ENCODE assay signal across 8 mouse cellular contexts in the genomic region with DNA sequence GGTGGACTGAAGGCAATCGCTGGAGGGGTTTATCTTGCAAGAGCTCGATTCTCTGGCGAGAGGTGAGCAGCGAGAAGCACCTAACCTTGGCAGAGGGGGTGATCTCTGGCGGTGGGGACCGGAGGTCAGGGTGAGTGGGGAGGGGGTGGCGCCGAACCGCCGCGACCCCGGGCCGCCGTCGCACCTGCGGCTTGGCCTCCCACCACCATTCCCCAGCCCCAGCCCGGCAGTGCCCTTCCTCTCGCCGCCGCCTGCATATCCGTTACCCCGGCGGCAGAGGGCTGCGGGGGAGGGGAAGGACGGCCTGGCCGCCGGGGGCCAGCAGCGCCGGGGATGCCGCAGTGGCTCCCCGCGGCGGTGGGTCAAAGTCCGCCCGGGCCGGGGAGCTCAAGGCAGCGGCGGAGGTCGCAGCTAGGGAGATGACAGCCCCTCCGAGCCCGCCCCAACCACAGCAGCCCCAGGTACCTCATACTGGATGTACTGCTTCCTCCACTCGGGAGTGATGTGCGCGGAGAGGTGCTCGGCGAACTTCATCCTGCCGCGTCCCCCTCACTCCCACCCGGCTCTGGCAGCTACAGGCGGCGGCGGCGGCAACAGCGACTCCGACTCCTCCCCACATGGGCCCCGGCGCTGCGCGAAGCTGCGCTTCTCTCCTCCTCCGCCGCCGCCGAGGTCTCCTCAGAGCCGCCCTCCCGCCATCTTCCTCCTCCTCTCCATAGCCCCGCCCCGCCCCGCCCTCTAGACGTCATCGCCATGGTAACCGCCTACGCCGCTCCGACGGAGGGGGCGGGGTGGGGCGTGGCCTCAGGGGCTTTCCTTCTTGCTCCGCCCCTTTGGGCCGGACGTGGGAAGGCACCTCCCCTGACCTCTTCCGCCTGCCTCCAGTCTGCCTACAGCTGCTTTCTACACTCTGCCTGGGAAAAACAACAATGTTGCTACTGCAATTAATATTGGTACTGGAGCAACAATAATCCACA. TPM values are rescaled to one million over a fixed set of nuclear protein-coding genes. Genes with fewer than 3 reads are reported as not detected.
DNase-seq lines count a peak whose midpoint lies in the region; ATAC-seq and TF ChIP-seq lines count a peak whose summit lies in the region.

A gene (minus strand): TSS at position 715 of the 977 bp plus-strand sequence.

- peak; percentile 84 for ATAC-seq in cerebellum, adult (ENCODE audit: insufficient number of reproducible peaks, low FRiP score, low TSS enrichment)
- peak; percentile 95 for ATAC-seq in forebrain, embryonic 14.5 days
- peak; percentile 90 for ATAC-seq in neutrophil, adult 5-6 weeks (ENCODE audit: extremely low read depth, insufficient number of reproducible peaks, low FRiP score, poor library complexity, severe bottlenecking)

- peak within 1 kb of the TSS; percentile 66 for H3K4me3 ChIP-seq in ES-Bruce4 (ENCODE audit: low read depth, low read length)
- H3K4me3 ChIP-seq in forebrain, embryonic 14.5 days (ENCODE audit: low read depth, low read length): peak within 1 kb of the TSS; percentile 96
- H3K4me3 ChIP-seq in lung, adult 2 months (replicated peaks; ENCODE audit: extremely low read depth, low read depth, low read length): peak within 1 kb of the TSS; percentile 90

- H3K9ac ChIP-seq in ES-Bruce4 (ENCODE audit: low read depth, poor library complexity, severe bottlenecking): peak within 1 kb of the TSS; percentile 58
- peak within 1 kb of the TSS; percentile 94 for H3K9ac ChIP-seq in forebrain, embryonic 14.5 days (ENCODE audit: low read length)

- peak within 1 kb of the TSS; percentile 58 for H3K4me2 ChIP-seq in forebrain, embryonic 14.5 days (ENCODE audit: low read length)

- intact Hi-C loops in heart, postnatal 25 days (cut with DNase I): loop anchor here (5.0 kb wide), 1 partner anchor 110 kb away; no protein-coding TSS in a partner anchor

- no peaks in the 10 kb centered on the region for H3K4me1 ChIP-seq in ES-Bruce4 (ENCODE audit: control insufficient read depth, insufficient read depth, low read length)
- H3K4me1 ChIP-seq in forebrain, embryonic 14.5 days (ENCODE audit: control insufficient read depth, insufficient read depth, low read length): peaks cover 5% of the 10 kb centered on the region; the same call in 1 of the 2 replicates
- H3K4me1 ChIP-seq in lung, adult 2 months (ENCODE audit: control insufficient read depth, insufficient read depth, low read length): peaks cover 5% of the 10 kb centered on the region

- TF ChIP-seq CTCF in ES-Bruce4 (IDR thresholded peaks at IDR 0.05; ENCODE audit: low read depth, low read length): no peak
- no peak for TF ChIP-seq CTCF in lung, adult 2 months (IDR thresholded peaks at IDR 0.05; ENCODE audit: insufficient read depth, low read length)

- H3K36me3 ChIP-seq in ES-Bruce4 (ENCODE audit: control insufficient read depth, insufficient read depth, low read length, poor library complexity, severe bottlenecking): no peaks in the 10 kb centered on the region
- H3K36me3 ChIP-seq in forebrain, embryonic 14.5 days (ENCODE audit: control insufficient read depth, insufficient read depth, low read length): no peaks in the 10 kb centered on the region

- no peaks in the 10 kb centered on the region for H3K27me3 ChIP-seq in ES-Bruce4 (ENCODE audit: control insufficient read depth, insufficient read depth, low read length, poor library complexity, severe bottlenecking)
- H3K27me3 ChIP-seq in forebrain, embryonic 14.5 days (replicated peaks; ENCODE audit: control insufficient read depth, insufficient read depth, low read length): no peaks in the 10 kb centered on the region

- H3K27ac ChIP-seq in ES-Bruce4 (ENCODE audit: insufficient read depth, low read length): no peak within 1 kb of the TSS
- H3K27ac ChIP-seq in forebrain, embryonic 14.5 days (ENCODE audit: low read depth, low read length): peak within 1 kb of the TSS; percentile 93

- TF ChIP-seq EP300 in ES-Bruce4 (IDR thresholded peaks at IDR 0.05; ENCODE audit: insufficient read depth, low read depth, low read length): no peak

- H3K9me3 ChIP-seq in ES-Bruce4 (replicated peaks; ENCODE audit: control insufficient read depth, insufficient read depth, low read length, poor library complexity, severe bottlenecking): no peaks in the 10 kb centered on the region
- H3K9me3 ChIP-seq in forebrain, embryonic 14.5 days (replicated peaks; ENCODE audit: control insufficient read depth, low read length): no peaks in the 10 kb centered on the region

- no peak for TF ChIP-seq POLR2A in ES-Bruce4 (IDR thresholded peaks at IDR 0.05; ENCODE audit: insufficient read depth, low read length)
- peak; percentile 69 for TF ChIP-seq POLR2A in lung, adult 2 months (IDR thresholded peaks at IDR 0.05; ENCODE audit: borderline replicate concordance, extremely low read depth, low read depth, low read length)

- peak; percentile 97 for DNase-seq in forebrain, embryonic 14.5 days (ENCODE audit: low spot score)
- DNase-seq in heart, postnatal 25 days (ENCODE audit: low spot score): peak; percentile 88
- peak; percentile 92 to 97 for DNase-seq in layer of hippocampus, adult 18-20 months (ENCODE audit: low spot score in 2 of 2)
- DNase-seq in lung, adult 2 months: peak; percentile 89
- peak; percentile 89 for DNase-seq in thymus, adult 18-20 months

- WGBS in forebrain, embryonic 14.5 days: under 1% methylated on average over 71 of the region's 82 CpGs
- under 1% methylated on average over 78 of the region's 82 CpGs for WGBS in lung, adult 2 months

RNA-seq across cellular contexts. Expression of the gene that starts here (rescaled TPM):
- polyA plus RNA-seq in ES-Bruce4 (2011; ENCODE audit: insufficient read depth, insufficient read length, low read depth, missing spikeins): 22.5 and 27.2 TPM in 2 replicates
- polyA plus RNA-seq in forebrain, embryonic 14.5 days (2014; fragmentation: Nextera tagmentation; extraction: Ambion mirVana): 37.9 and 56.9 TPM in 2 replicates
- 10 to 100 TPM; 29.3 to 32.1 TPM for total RNA-seq in heart, postnatal 25 days (2021)
- total RNA-seq in layer of hippocampus, adult 18-20 months (2021): 10 to 100 TPM; 83.2 to 86.2 TPM
- polyA plus RNA-seq in lung, adult 2 months (2012; rRNA removed): 7.8 and 11.4 TPM in 2 replicates
- 87.3 and 97.9 TPM in 2 replicates for total RNA-seq in neutrophil, adult 5-6 weeks (2017)
